In the genomic region with DNA sequence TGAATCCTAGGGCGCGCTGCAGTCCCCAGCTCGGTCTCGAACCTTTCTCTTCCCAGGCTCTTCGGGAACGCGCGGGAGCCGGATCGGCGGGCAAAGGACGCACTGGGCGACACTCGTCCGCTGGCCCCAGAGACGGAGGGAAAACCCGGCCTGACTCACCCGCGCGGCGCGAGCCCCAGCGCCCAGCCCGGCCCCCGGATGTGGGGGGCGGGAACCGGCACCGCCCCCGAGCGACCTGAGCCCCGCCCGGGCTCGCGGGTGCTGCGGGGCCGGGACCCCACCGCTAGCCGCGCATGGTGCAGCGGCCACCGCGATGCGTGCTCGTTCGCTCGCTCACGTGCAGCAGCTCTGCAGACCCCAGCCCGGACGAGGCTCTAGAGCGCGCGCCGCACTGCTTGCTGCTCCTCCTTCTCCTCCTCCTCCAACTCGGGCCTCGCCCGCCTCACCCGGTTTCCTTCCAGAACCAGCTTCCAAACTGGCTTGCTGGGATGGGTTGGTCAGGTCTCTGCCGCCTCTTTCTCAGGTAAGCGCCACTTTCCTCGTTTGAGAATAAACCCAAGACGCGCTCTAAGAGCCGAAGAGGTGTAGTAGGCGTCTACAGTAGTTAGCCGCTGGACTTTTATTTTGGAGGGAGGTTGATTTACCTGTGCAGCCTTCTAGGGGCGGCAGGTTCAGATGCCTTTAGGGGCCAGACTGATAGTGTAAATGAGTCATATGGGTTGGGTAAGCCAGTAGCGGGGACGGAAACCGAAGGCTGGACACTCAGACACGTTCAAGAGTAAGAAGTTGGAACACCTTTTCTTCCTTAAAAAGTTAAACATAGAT, we compare ENCODE assay signal across 8 mouse cellular contexts. TPM values are rescaled to one million over a fixed set of nuclear protein-coding genes. Genes with fewer than 3 reads are reported as not detected.
DNase-seq lines count a peak whose midpoint lies in the region; ATAC-seq and TF ChIP-seq lines count a peak whose summit lies in the region.

A gene (minus strand): TSS at position 152 of the 825 bp plus-strand sequence.
A gene (plus strand): TSS at position 264 of the 825 bp plus-strand sequence.

- TF ChIP-seq EP300 in liver, embryonic 14.5 days (IDR thresholded peaks at IDR 0.05; ENCODE audit: low read depth) = no peak

- peaks cover 4% of the 10 kb centered on the region; the same call in 1 of the 2 replicates for H3K4me1 ChIP-seq in hindbrain, postnatal 0 days (ENCODE audit: insufficient read depth, low read length)
- 0 out of 4 replicates have a peak, but pooled peaks cover 0 to 2% of the 10 kb centered on the region in 2 experiments for H3K4me1 ChIP-seq in liver, embryonic 14.5 days (replicated peaks; ENCODE audit: control insufficient read depth in 2 of 2, insufficient read depth in 2 of 2, low read length in 1 of 2)

- peak within 1 kb of the TSS; percentile 81 for H3K9ac ChIP-seq in hindbrain, postnatal 0 days (replicated peaks; ENCODE audit: low read length)
- H3K9ac ChIP-seq in liver, embryonic 14.5 days (replicated peaks) = peak within 1 kb of the TSS; percentile 15; the same call in 1 of the 2 replicates

- H3K9me3 ChIP-seq in hindbrain, postnatal 0 days (ENCODE audit: low read length) = no peaks in the 10 kb centered on the region
- no peaks in the 10 kb centered on the region for H3K9me3 ChIP-seq in liver, embryonic 14.5 days (ENCODE audit: control insufficient read depth, low read length)

- H3K36me3 ChIP-seq in hindbrain, postnatal 0 days (ENCODE audit: insufficient read depth, low read length) = no peaks in the 10 kb centered on the region
- no peaks in the 10 kb centered on the region for H3K36me3 ChIP-seq in liver, embryonic 14.5 days (replicated peaks; ENCODE audit: control insufficient read depth, insufficient read depth, low read depth)

- no peaks in the 10 kb centered on the region for H3K27me3 ChIP-seq in hindbrain, postnatal 0 days (ENCODE audit: insufficient read depth, low read length)
- H3K27me3 ChIP-seq in liver, embryonic 14.5 days (ENCODE audit: control insufficient read depth, insufficient read depth, low read length) = peaks cover 26% of the 10 kb centered on the region

- DNase-seq in frontal cortex, postnatal 25 days (ENCODE audit: low spot score in 2 of 2) = no peak
- DNase-seq in c-Kit-positive CD71-negative TER-119-negative erythroid progenitor cells, embryonic 14.5 days (ENCODE audit: low read depth) = peak; percentile 56
- peak; percentile 72 for DNase-seq in gastrocnemius, postnatal 10 days
- peak; percentile 73 for DNase-seq in hindbrain, postnatal 0 days (ENCODE audit: low spot score)
- DNase-seq in liver, embryonic 14.5 days (ENCODE audit: low read depth in 3 of 3, low spot score in 3 of 3) = no peak
- DNase-seq in neural tube, embryonic 10.5 days (ENCODE audit: extremely low spot score, low spot score) = peak; percentile 76
- peak; percentile 79 to 82 for DNase-seq in thymus, postnatal 36 days

- WGBS in hindbrain, postnatal 0 days = 2% methylated on average over 56 of the region's 70 CpGs
- under 1% methylated on average over 60 of the region's 70 CpGs for WGBS in liver, embryonic 14.5 days (ENCODE audit: insufficient replicate concordance)

- ATAC-seq in frontal cortex, adult (ENCODE audit: low TSS enrichment) = peak; percentile 31; the same call in 1 of the 2 replicates
- ATAC-seq in hindbrain, postnatal 0 days = peak; percentile 69
- peak; percentile 68 for ATAC-seq in liver, embryonic 14.5 days (ENCODE audit: insufficient read depth)

- peak within 1 kb of the TSS; percentile 56; the same call in 1 of the 2 replicates for H3K27ac ChIP-seq in hindbrain, postnatal 0 days
- H3K27ac ChIP-seq in liver, embryonic 14.5 days = no peak within 1 kb of the TSS

- H3K4me2 ChIP-seq in hindbrain, postnatal 0 days (ENCODE audit: low read depth, low read length) = peak within 1 kb of the TSS; percentile 85
- H3K4me2 ChIP-seq in liver, embryonic 14.5 days (ENCODE audit: low read depth) = peak within 1 kb of the TSS; percentile 69

- no peak for TF ChIP-seq CTCF in hindbrain, postnatal 0 days (IDR thresholded peaks at IDR 0.05; ENCODE audit: low read depth)
- no peak for TF ChIP-seq CTCF in liver, embryonic 14.5 days (IDR thresholded peaks at IDR 0.05; ENCODE audit: low read depth)

- H3K4me3 ChIP-seq in hindbrain, postnatal 0 days (ENCODE audit: low read length) = peak within 1 kb of the TSS; percentile 72
- H3K4me3 ChIP-seq in liver, embryonic 14.5 days (ENCODE audit: insufficient read depth in 1 of 2, low read depth in 2 of 2, low read length in 2 of 2) = peak within 1 kb of the TSS; percentile 54 to 58

RNA-seq across cellular contexts. Expression of the first gene that starts in this region (rescaled TPM):
- total RNA-seq in gastrocnemius, postnatal 10 days (2021) = 10 to 100 TPM; 12.2 to 15.7 TPM
- 48.0 and 55.6 TPM in 2 replicates for total RNA-seq in hindbrain, postnatal 0 days (2014; rRNA removed)
- 29.0 and 30.3 TPM in 2 replicates for polyA plus RNA-seq in hindbrain, postnatal 0 days (2015; fragmentation: Nextera tagmentation; extraction: Ambion mirVana)
- polyA plus RNA-seq in liver, embryonic 14.5 days (2012; rRNA removed) = 1.2 TPM in 2 replicates
- 1.7 and 1.8 TPM in 2 replicates for polyA plus RNA-seq in liver, embryonic 14.5 days (2014; fragmentation: Nextera tagmentation; extraction: Ambion mirVana)

RNA-seq across cellular contexts. Expression of the second gene that starts in this region (rescaled TPM):
- total RNA-seq in gastrocnemius, postnatal 10 days (2021) = 1 to 10 TPM in 1 of 2 experiments, under 1 TPM in 1; 0.52 to 1.1 TPM
- total RNA-seq in hindbrain, postnatal 0 days (2014; rRNA removed) = 0.75 and 2.3 TPM in 2 replicates
- polyA plus RNA-seq in hindbrain, postnatal 0 days (2015; fragmentation: Nextera tagmentation; extraction: Ambion mirVana) = 1.1 and 1.4 TPM in 2 replicates
- polyA plus RNA-seq in liver, embryonic 14.5 days (2012; rRNA removed) = 1.0 TPM in 2 replicates
- 0.28 TPM in 2 replicates for polyA plus RNA-seq in liver, embryonic 14.5 days (2014; fragmentation: Nextera tagmentation; extraction: Ambion mirVana)

Comparison
In these comparisons a context has a peak if more than half of its experiments do, and no peak if none do; other contexts are left out.
1. RNA of the first gene that starts in this region (polyA plus RNA-seq): 29.0 to 30.3 TPM in hindbrain, postnatal 0 days; 1.2 to 1.8 TPM in liver, embryonic 14.5 days; every median in the first group is over 10 times any median in the second.
2. DNase-seq: peak in c-Kit-positive CD71-negative TER-119-negative erythroid progenitor cells, embryonic 14.5 days (single experiment), gastrocnemius, postnatal 10 days (single experiment), hindbrain, postnatal 0 days (single experiment), neural tube, embryonic 10.5 days (single experiment) and thymus, postnatal 36 days (2 of 2); none in frontal cortex, postnatal 25 days (0 of 2) and liver, embryonic 14.5 days (0 of 3).
3. Peak in every context shown above with its lines, with median percentiles within 50 percentile points of each other: ATAC-seq.